Mouse (Mus musculus): ENCODE results near the gene Mrnip. TPM values are rescaled to one million over a fixed set of nuclear protein-coding genes. Genes with fewer than 3 reads are reported as not detected.

The Mrnip gene
- polyA plus RNA-seq, 2 experiments, result 7.6 to 8.5 TPM

DNA sequence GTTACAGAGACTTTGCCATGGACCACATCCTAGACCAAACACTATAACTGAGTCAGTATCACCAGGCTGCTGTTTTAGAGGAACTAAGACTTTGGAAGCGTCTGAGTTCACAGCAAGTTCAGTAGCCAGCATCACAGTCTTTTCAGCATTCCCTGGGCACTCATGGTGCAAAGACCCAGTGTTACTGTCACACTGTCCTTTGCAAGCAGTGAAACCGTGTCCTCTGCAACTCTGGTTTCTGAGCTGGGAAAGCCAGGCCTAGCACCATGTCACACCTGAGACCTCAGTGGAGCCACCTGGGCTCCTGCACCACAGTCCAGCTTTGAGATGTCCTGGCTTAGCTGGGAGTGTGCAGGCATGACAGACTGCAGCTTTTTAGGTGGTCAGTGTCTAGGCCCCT is 24.7 kb downstream of the Mrnip start:
- Histone ChIP-seq H3K27ac (no peak overlapping the region), H3K4me2 (ENCODE audit: low read depth) (no peak overlapping the region), H3K4me1 (replicated peaks; ENCODE audit: control insufficient read depth in 2 of 2, insufficient read depth in 2 of 2, low read length in 1 of 2) (peaks cover 0 to 11% of the 10 kb centered on the region in 2 experiments; a peak in 1 of 4 replicates), H3K9ac (replicated peaks) (no peak overlapping the region), H3K4me3 (ENCODE audit: insufficient read depth in 1 of 2, low read depth in 2 of 2, low read length in 2 of 2) (no peak overlapping the region), H3K9me3 (ENCODE audit: control insufficient read depth, low read length) (no peaks in the 10 kb centered on the region), H3K36me3 (replicated peaks; ENCODE audit: control insufficient read depth, insufficient read depth, low read depth) (peaks cover 47% of the 10 kb centered on the region), H3K27me3 (ENCODE audit: control insufficient read depth, insufficient read depth, low read length) (no peaks in the 10 kb centered on the region)
- DNase-seq (ENCODE audit: low read depth in 3 of 3, low spot score in 3 of 3) (no peak), ATAC-seq (ENCODE audit: insufficient read depth) (no peak)
- TF ChIP-seq CTCF (IDR thresholded peaks at IDR 0.05; ENCODE audit: low read depth) (no peak), EP300 (IDR thresholded peaks at IDR 0.05; ENCODE audit: low read depth) (no peak)
- 83% methylated on average over 2 of the region's 2 CpGs for WGBS (ENCODE audit: insufficient replicate concordance)

DNA sequence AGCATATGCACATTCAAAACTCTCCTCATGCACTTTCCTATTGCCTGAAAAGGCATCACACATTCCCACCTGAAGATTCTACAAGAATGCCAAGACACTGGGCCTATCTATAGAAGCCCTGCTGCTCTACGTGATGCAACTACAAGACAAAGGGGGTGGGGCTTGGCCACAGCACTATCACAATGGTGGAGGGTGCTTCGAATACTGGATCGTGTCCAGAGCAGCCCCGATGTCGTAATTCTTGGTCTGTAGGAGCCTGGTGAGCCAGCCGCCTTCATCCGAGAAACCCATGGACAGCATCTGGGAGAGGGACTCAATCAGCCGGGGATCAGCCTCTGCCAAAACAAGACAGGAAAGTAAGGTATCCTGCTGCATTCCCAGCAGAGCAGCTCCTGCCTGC is 26.4 kb downstream of the Mrnip start:
- ATAC-seq (ENCODE audit: insufficient read depth) (no peak), DNase-seq (ENCODE audit: low read depth in 3 of 3, low spot score in 3 of 3) (no peak)
- 72% methylated on average over 8 of the region's 8 CpGs for WGBS (ENCODE audit: insufficient replicate concordance)
- Histone ChIP-seq H3K9ac (replicated peaks) (no peak overlapping the region), H3K4me3 (ENCODE audit: insufficient read depth in 1 of 2, low read depth in 2 of 2, low read length in 2 of 2) (no peak overlapping the region), H3K4me1 (replicated peaks; ENCODE audit: control insufficient read depth in 2 of 2, insufficient read depth in 2 of 2, low read length in 1 of 2) (peaks cover 0 to 3% of the 10 kb centered on the region in 2 experiments; a peak in 1 of 4 replicates), H3K9me3 (ENCODE audit: control insufficient read depth, low read length) (no peaks in the 10 kb centered on the region), H3K27me3 (ENCODE audit: control insufficient read depth, insufficient read depth, low read length) (no peaks in the 10 kb centered on the region), H3K27ac (no peak overlapping the region), H3K36me3 (replicated peaks; ENCODE audit: control insufficient read depth, insufficient read depth, low read depth) (peaks cover 60% of the 10 kb centered on the region), H3K4me2 (ENCODE audit: low read depth) (no peak overlapping the region)
- no peak for TF ChIP-seq EP300 (IDR thresholded peaks at IDR 0.05; ENCODE audit: low read depth)
- TF ChIP-seq CTCF (IDR thresholded peaks at IDR 0.05; ENCODE audit: low read depth), result no peak

DNA sequence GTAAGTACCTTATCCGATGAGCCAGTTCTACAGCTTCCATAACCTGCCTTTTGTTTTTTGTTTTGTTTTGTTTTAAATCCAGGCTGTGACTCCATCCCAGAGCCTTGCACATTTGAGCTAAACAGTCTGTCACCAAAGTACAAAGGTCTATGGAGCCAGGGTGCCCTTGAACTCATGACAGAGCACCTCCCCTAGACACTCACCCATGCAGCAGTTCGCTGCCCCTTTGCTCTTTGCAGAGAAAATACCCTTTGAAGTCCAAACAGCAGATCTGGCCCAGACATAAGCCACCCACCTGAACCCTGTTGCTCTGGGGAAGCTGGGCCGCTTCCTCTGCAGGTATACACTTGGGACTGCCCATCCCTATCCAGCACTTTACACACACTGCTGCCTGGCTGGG is 27.3 kb downstream of the Mrnip start:
- Histone ChIP-seq H3K4me3 (ENCODE audit: insufficient read depth in 1 of 2, low read depth in 2 of 2, low read length in 2 of 2) (no peak overlapping the region), H3K4me2 (ENCODE audit: low read depth) (no peak overlapping the region), H3K27me3 (ENCODE audit: control insufficient read depth, insufficient read depth, low read length) (no peaks in the 10 kb centered on the region), H3K27ac (no peak overlapping the region), H3K36me3 (replicated peaks; ENCODE audit: control insufficient read depth, insufficient read depth, low read depth) (peaks cover 70% of the 10 kb centered on the region), H3K9me3 (ENCODE audit: control insufficient read depth, low read length) (no peaks in the 10 kb centered on the region), H3K9ac (replicated peaks) (no peak overlapping the region), H3K4me1 (replicated peaks; ENCODE audit: control insufficient read depth in 2 of 2, insufficient read depth in 2 of 2, low read length in 1 of 2) (0 out of 4 replicates have a peak, but pooled peaks cover 0 to 3% of the 10 kb centered on the region in 2 experiments)
- no peak for ATAC-seq (ENCODE audit: insufficient read depth)
- no peak for DNase-seq (ENCODE audit: low read depth in 3 of 3, low spot score in 3 of 3)
- TF ChIP-seq EP300 (IDR thresholded peaks at IDR 0.05; ENCODE audit: low read depth) (no peak), CTCF (IDR thresholded peaks at IDR 0.05; ENCODE audit: low read depth) (no peak)
- 86% methylated on average over 3 of the region's 3 CpGs for WGBS (ENCODE audit: insufficient replicate concordance)

DNA sequence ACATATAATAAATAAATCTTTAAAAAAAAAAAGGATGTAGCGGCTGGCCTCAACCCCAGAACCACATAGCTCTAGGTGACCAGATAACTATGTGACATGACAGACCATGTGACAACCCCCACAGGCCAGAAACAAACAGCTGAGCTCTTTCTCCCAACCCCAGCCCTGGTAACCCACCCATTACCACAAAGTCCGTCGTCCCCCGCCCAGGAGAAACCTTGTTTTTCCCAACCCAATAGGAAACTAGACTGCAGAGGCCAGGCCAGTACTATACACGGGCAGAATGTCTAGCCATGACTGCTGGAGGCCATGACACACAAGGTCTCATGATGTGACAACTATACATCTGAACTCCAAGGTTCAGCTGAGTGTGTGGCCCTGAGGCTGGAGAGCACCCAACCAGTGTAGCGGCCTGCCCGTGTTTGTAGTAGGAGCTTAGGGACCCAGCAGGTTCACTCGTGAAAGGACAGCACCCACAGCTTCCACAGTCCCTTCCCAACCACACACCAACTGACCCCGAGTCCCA is 29.1 kb downstream of the Mrnip start:
- no peak overlapping the region for H3K4me2 ChIP-seq (ENCODE audit: low read depth)
- DNase-seq (ENCODE audit: low read depth in 3 of 3, low spot score in 3 of 3), result no peak
- H3K9me3 ChIP-seq (ENCODE audit: control insufficient read depth, low read length), result no peaks in the 10 kb centered on the region
- 72% methylated on average over 9 of the region's 9 CpGs for WGBS (ENCODE audit: insufficient replicate concordance)
- no peaks in the 10 kb centered on the region for H3K27me3 ChIP-seq (ENCODE audit: control insufficient read depth, insufficient read depth, low read length)
- TF ChIP-seq EP300 (IDR thresholded peaks at IDR 0.05; ENCODE audit: low read depth) (no peak), CTCF (IDR thresholded peaks at IDR 0.05; ENCODE audit: low read depth) (no peak)
- no peak overlapping the region for H3K4me3 ChIP-seq (ENCODE audit: insufficient read depth in 1 of 2, low read depth in 2 of 2, low read length in 2 of 2)
- H3K9ac ChIP-seq (replicated peaks), result no peak overlapping the region
- H3K27ac ChIP-seq, result no peak overlapping the region
- 0 out of 4 replicates have a peak, but pooled peaks cover 0 to 3% of the 10 kb centered on the region in 2 experiments for H3K4me1 ChIP-seq (replicated peaks; ENCODE audit: control insufficient read depth in 2 of 2, insufficient read depth in 2 of 2, low read length in 1 of 2)
- no peak for ATAC-seq (ENCODE audit: insufficient read depth)
- H3K36me3 ChIP-seq (replicated peaks; ENCODE audit: control insufficient read depth, insufficient read depth, low read depth), result peaks cover 81% of the 10 kb centered on the region

DNA sequence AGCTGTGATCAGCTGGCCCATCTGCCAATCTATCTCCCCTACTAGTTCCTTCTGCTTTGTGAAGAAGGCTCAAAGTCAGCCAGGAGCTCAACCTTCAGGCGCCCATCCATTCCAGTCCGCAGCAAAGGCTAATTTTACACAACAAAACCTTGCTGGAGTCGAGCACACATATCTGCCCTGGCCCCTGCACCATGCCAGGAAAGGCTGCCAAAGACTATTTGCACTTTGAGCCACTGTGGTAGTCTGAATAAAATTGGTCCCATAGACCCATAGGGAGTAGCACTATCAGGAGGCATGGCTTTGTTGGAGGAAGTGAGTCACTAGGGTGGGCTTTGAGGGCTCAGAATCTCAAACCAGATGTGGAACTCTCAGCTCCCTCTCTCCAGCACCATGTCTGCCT is 31.2 kb downstream of the Mrnip start:
- WGBS (ENCODE audit: insufficient replicate concordance), result 80% methylated on average over 3 of the region's 3 CpGs
- peaks cover 69% of the 10 kb centered on the region for H3K36me3 ChIP-seq (replicated peaks; ENCODE audit: control insufficient read depth, insufficient read depth, low read depth)
- no peak overlapping the region for H3K27ac ChIP-seq
- TF ChIP-seq CTCF (IDR thresholded peaks at IDR 0.05; ENCODE audit: low read depth) (no peak), EP300 (IDR thresholded peaks at IDR 0.05; ENCODE audit: low read depth) (no peak)
- no peak overlapping the region for H3K4me2 ChIP-seq (ENCODE audit: low read depth)
- DNase-seq (ENCODE audit: low read depth in 3 of 3, low spot score in 3 of 3), result no peak
- H3K4me1 ChIP-seq (replicated peaks; ENCODE audit: control insufficient read depth in 2 of 2, insufficient read depth in 2 of 2, low read length in 1 of 2), result peaks cover 3 to 4% of the 10 kb centered on the region in 2 experiments; a peak in 2 of 4 replicates
- ATAC-seq (ENCODE audit: insufficient read depth), result no peak
- H3K9ac ChIP-seq (replicated peaks), result no peak overlapping the region
- no peaks in the 10 kb centered on the region for H3K9me3 ChIP-seq (ENCODE audit: control insufficient read depth, low read length)
- no peak overlapping the region for H3K4me3 ChIP-seq (ENCODE audit: insufficient read depth in 1 of 2, low read depth in 2 of 2, low read length in 2 of 2)
- no peaks in the 10 kb centered on the region for H3K27me3 ChIP-seq (ENCODE audit: control insufficient read depth, insufficient read depth, low read length)

Measured in liver, embryonic 14.5 days (tissue).